Comparison of ENCODE assay signal across 8 mouse cellular contexts in genomic region chr11:87404111-87404853, GRCm38 (mm10). TPM values are rescaled to one million over a fixed set of nuclear protein-coding genes. Genes with fewer than 3 reads are reported as not detected.
DNase-seq lines count a peak whose midpoint lies in the region; ATAC-seq lines count a peak whose summit lies in the region.

No protein-coding gene starts in this region.

- H3K27me3 ChIP-seq in hindbrain, embryonic 11.5 days (ENCODE audit: control insufficient read depth, insufficient read depth, low read length) = no peaks in the 10 kb centered on the region

- H3K36me3 ChIP-seq in hindbrain, embryonic 11.5 days (ENCODE audit: control insufficient read depth, insufficient read depth, low read length) = no peaks in the 10 kb centered on the region

- H3K4me2 ChIP-seq in hindbrain, embryonic 11.5 days (replicated peaks; ENCODE audit: low read depth, low read length) = peak overlapping the region; percentile 53

- no peaks in the 10 kb centered on the region for H3K9me3 ChIP-seq in hindbrain, embryonic 11.5 days (ENCODE audit: control insufficient read depth, low read length)

- DNase-seq in MEL-GATA-1-ER (ENCODE audit: extremely low read depth, low read depth) = peak; percentile 84
- peak; percentile 98 for DNase-seq in cerebellum, adult 8-10 months
- DNase-seq in hindbrain, embryonic 11.5 days (ENCODE audit: low spot score) = peak; percentile 99
- peak; percentile 97 to 98 for DNase-seq in layer of hippocampus, postnatal 10 days (ENCODE audit: low spot score in 2 of 2)
- DNase-seq in lung, postnatal 10 days = peak; percentile 97
- peak; percentile 97 for DNase-seq in ovary, postnatal 36 days (ENCODE audit: low spot score)
- peak; percentile 100 for DNase-seq in thymus, postnatal 25 days

- H3K27ac ChIP-seq in hindbrain, embryonic 11.5 days (ENCODE audit: low read depth, low read length) = peak overlapping the region; percentile 88

- H3K9ac ChIP-seq in hindbrain, embryonic 11.5 days (ENCODE audit: low read depth, low read length) = peak overlapping the region; percentile 80

- peak overlapping the region; percentile 59 for H3K4me3 ChIP-seq in hindbrain, embryonic 11.5 days (ENCODE audit: low read depth, low read length)

- peak; percentile 79 for ATAC-seq in frontal cortex, adult (ENCODE audit: low TSS enrichment)
- ATAC-seq in hindbrain, embryonic 11.5 days (ENCODE audit: low FRiP score) = peak; percentile 91

- 2% methylated on average over 58 of the region's 58 CpGs for WGBS in hindbrain, embryonic 11.5 days

- H3K4me1 ChIP-seq in hindbrain, embryonic 11.5 days (replicated peaks; ENCODE audit: control insufficient read depth, insufficient read depth, low read length) = 0 out of 2 replicates have a peak, but pooled peaks cover 3% of the 10 kb centered on the region

RNA-seq across cellular contexts. Expression of gene Rad51c, which starts 0.5 kb away (rescaled TPM):
- 12.2 and 13.1 TPM in 2 replicates for polyA plus RNA-seq in hindbrain, embryonic 11.5 days (2014; fragmentation: Nextera tagmentation; extraction: Ambion mirVana)
- 1 to 10 TPM; 4.1 to 4.7 TPM for total RNA-seq in layer of hippocampus, postnatal 10 days (2021)

RNA-seq across cellular contexts. Expression of gene Tex14, which starts 0.6 kb away (rescaled TPM):
- polyA plus RNA-seq in hindbrain, embryonic 11.5 days (2014; fragmentation: Nextera tagmentation; extraction: Ambion mirVana) = 0.35 TPM in 1 of 2 replicates, not detected in the other
- total RNA-seq in layer of hippocampus, postnatal 10 days (2021) = under 1 TPM; 0.22 to 0.48 TPM

RNA-seq across cellular contexts. Expression of gene Ppm1e, which starts 45.5 kb away (rescaled TPM):
- polyA plus RNA-seq in hindbrain, embryonic 11.5 days (2014; fragmentation: Nextera tagmentation; extraction: Ambion mirVana) = 15.1 and 15.7 TPM in 2 replicates
- total RNA-seq in layer of hippocampus, postnatal 10 days (2021) = 100 to 1,000 TPM; 251 to 257 TPM

Comparison
In these comparisons a context has a peak if more than half of its experiments do, and no peak if none do; other contexts are left out.
1. Peak in every context shown above with its lines: DNase-seq, ATAC-seq, H3K4me3 ChIP-seq and H3K27ac ChIP-seq.